Mouse (Mus musculus): Measurements from ENCODE around the gene Slc26a11.

DNA sequence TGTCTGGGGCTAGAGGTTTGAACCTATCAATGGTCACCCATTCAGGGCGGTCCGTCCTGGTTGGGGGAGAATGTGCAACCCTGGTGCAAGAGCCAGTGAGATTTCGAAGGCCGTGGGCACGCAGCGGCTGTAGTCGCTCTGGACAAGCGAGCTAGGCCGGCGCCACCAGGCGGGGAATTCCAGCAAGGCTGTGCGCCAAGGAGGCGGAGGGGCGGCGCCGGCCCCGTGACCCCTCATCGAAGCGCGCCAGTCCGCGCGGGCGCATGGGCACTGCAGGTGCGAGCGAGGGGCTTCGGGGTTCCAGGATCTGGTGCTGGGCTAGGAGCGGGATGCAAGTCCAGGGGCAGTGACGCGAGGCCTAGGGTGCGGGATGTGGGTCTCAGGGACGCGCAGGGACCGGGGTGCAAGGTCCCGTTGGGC is 34.5 kb downstream of the Slc26a11 start:
- TF ChIP-seq EP300 (IDR thresholded peaks at IDR 0.05; ENCODE audit: low read depth) (no peak), CTCF (IDR thresholded peaks at IDR 0.05; ENCODE audit: low read depth) (peak; percentile 49)

Data from liver, embryonic 14.5 days (tissue).